Mouse (Mus musculus): Measurements from ENCODE around the gene Tmbim7. TPM values are rescaled to one million over a fixed set of nuclear protein-coding genes. Genes with fewer than 3 reads are reported as not detected.

The Tmbim7 gene
- total RNA-seq, 2 experiments from 2014 or later = not detected

Other genes starting within 250 kb of the Tmbim7 start
- gene Fam133b, start 107.3 kb upstream of the Tmbim7 start, total RNA-seq (2015; ENCODE audit: low replicate concordance) = 28.4 and 32.2 TPM in 2 replicates
- gene Fam133b, start 107.3 kb upstream of the Tmbim7 start, total RNA-seq (2017; ENCODE audit: low replicate concordance) = 51.6 and 76.8 TPM in 2 replicates
- 6.9 and 17.6 TPM in 2 replicates for gene 1700109H08Rik, start 79.6 kb upstream of the Tmbim7 start, total RNA-seq (2015; ENCODE audit: low replicate concordance)
- gene 1700109H08Rik, start 79.6 kb upstream of the Tmbim7 start, total RNA-seq (2017; ENCODE audit: low replicate concordance) = 9.5 and 21.3 TPM in 2 replicates
- gene Pex1, start 55.1 kb upstream of the Tmbim7 start, total RNA-seq (2015; ENCODE audit: low replicate concordance) = 11.1 and 19.2 TPM in 2 replicates
- 5.0 and 7.8 TPM in 2 replicates for gene Pex1, start 55.1 kb upstream of the Tmbim7 start, total RNA-seq (2017; ENCODE audit: low replicate concordance)
- gene Rbm48, start 54.6 kb upstream of the Tmbim7 start, total RNA-seq (2015; ENCODE audit: low replicate concordance) = 3.1 and 3.5 TPM in 2 replicates
- 9.9 and 22.0 TPM in 2 replicates for gene Rbm48, start 54.6 kb upstream of the Tmbim7 start, total RNA-seq (2017; ENCODE audit: low replicate concordance)
- 49.3 and 49.4 TPM in 2 replicates for gene Gatad1, start 6.0 kb downstream of the Tmbim7 start, total RNA-seq (2015; ENCODE audit: low replicate concordance)
- 42.1 and 58.0 TPM in 2 replicates for gene Gatad1, start 6.0 kb downstream of the Tmbim7 start, total RNA-seq (2017; ENCODE audit: low replicate concordance)
- 4.8 and 13.2 TPM in 2 replicates for gene Ankib1, start 151.7 kb downstream of the Tmbim7 start, total RNA-seq (2015; ENCODE audit: low replicate concordance)
- gene Ankib1, start 151.7 kb downstream of the Tmbim7 start, total RNA-seq (2017; ENCODE audit: low replicate concordance) = 18.1 and 21.3 TPM in 2 replicates
- gene Krit1, start 152.0 kb downstream of the Tmbim7 start, total RNA-seq (2015; ENCODE audit: low replicate concordance) = 36.8 and 42.3 TPM in 2 replicates
- 51.4 and 55.5 TPM in 2 replicates for gene Krit1, start 152.0 kb downstream of the Tmbim7 start, total RNA-seq (2017; ENCODE audit: low replicate concordance)
- gene Lrrd1, start 194.0 kb downstream of the Tmbim7 start, total RNA-seq (2015; ENCODE audit: low replicate concordance) = not detected in 2 replicates
- not detected in 2 replicates for gene Lrrd1, start 194.0 kb downstream of the Tmbim7 start, total RNA-seq (2017; ENCODE audit: low replicate concordance)
- 2.1 and 13.1 TPM in 2 replicates for gene Mterf1a, start 242.8 kb downstream of the Tmbim7 start, total RNA-seq (2015; ENCODE audit: low replicate concordance)
- gene Mterf1a, start 242.8 kb downstream of the Tmbim7 start, total RNA-seq (2017; ENCODE audit: low replicate concordance) = 4.7 and 8.2 TPM in 2 replicates